Mouse (Mus musculus) left cerebral cortex, adult 6 months (tissue): ENCODE results near the gene Miga2. TPM values are rescaled to one million over a fixed set of nuclear protein-coding genes. Genes with fewer than 3 reads are reported as not detected.

Experiments
- long read RNA-seq, 2 experiments: library from polyadenylated mRNA; unstranded; transcript quantifications; one replicate each; pipeline ENCODE4 v2.0.0; 2019 to 2020
- polyA plus RNA-seq: library from polyadenylated mRNA; unstranded; fragments of <200 nt; fragmentation: Nextera tagmentation; gene quantifications from 2 replicates; pipeline ENCODE4 v1.2.3, GENCODE M21; 2021

Miga2 gene
- 26.9 and 27.7 TPM in 2 replicates for polyA plus RNA-seq
- long read RNA-seq, experiment 1, transcript Miga2-202 (16 exons, 3,586 nt): minor isoform, 18 of 203 reads
- long read RNA-seq, experiment 1, transcript Miga2-208 (11 exons, 2,196 nt): minor isoform, 8 of 203 reads
- long read RNA-seq, experiment 1, transcript Miga2-201 (16 exons, 3,381 nt): major isoform, 104 of 203 reads
- long read RNA-seq, experiment 1, partial matches to known transcripts: 42 of 203 reads
- long read RNA-seq, experiment 1, other reads (novel, unspliced or antisense): 31 of 203 reads
- long read RNA-seq, experiment 2, transcript Miga2-202 (16 exons, 3,586 nt): minor isoform, 6 of 30 reads
- long read RNA-seq, experiment 2, transcript Miga2-201 (16 exons, 3,381 nt): major isoform, 9 of 30 reads
- long read RNA-seq, experiment 2, partial matches to known transcripts: 5 of 30 reads
- long read RNA-seq, experiment 2, other reads (novel, unspliced or antisense): 9 of 30 reads

DNA sequence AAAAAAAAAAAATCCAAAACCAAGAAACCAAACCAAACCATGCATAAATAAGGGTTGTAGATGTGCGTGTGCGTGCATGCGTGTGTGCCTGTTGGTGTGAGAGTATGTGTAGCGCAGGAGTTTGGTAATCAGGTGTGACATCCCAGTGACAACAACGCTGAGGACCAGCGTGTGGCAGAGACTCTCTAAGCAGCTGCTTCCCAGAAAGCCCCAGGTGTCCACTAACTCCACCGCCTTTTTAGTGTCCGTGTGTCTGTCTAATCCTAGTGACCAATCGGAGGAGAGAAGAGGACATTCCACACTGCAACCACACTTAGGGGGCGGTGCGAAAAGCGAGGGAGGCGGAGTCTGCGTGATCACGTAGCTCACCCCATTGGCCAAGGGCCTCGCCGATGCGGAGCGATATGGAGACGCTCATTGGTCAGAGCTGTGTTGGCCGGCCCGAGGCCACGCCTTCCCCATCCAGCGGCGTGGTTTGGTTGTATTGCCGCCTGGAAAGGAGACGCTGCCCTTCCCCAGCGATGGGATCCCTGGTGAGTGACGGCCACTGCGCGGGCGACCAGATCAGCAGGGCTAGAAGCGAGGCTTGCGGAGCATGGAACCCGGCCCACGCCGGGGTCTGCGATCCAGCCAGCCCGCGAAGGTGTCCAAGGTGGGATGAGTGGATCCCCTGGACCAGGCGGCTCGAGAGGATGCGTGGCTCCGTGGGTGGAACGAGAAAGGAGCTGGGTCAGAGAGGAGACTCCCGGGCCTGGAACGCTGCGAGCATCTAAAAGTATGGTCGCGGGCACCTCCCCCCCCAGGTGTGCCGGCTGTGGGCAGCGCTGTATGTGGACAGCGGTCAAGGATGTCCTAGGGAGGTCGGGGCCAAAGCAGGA, at the start of gene Miga2:
Gene Miga2 (plus strand): TSS at position 461 of the 878 bp plus-strand sequence.

DNA sequence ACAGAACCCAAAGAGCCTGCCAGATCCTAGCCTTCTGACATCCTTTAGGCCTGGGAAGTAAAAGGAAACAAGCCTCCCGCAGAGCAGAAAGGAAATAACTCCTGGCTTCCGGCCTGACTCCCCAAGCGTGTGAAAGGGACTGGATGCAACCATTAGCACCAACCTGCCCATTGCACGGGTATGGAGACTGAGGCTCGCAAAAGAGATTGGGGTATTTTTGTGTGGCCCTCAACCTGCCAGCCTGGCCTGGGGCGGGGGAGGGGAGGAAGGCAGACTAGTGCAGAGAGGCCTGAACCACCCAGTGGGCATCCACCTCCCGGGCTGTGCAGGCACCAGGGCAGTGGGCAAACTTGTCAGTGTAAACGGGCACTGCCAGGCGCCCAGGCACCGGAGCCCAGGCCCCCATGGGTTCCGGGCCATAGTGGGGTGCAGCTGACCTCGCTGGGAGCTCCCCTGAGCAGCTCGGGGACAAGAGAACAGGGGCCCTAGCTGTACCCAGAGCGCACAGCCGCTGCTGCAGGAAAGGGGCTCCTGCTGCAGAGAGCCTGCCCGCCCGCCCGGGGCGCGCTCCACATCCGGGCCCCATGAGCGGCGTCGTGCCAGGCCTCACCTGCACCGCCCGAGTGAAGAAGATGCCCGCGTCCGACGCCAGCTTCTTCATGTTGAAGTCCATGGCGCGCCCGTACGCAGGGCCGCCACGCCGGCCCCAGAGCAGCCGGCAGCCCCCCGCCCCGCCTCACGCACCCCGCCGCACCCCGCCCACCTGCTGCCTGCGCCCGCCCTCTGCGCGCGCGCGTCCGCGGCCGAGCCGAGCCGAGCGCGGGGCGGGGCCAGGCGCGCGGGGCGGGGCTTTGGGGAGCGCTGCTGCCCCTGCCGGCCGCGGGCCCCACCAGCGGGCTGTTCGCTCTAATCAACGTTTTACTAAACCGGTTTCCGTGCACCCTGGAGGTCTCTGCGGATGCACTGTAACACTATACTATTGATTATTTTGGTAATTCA, 5.2 kb upstream of the Miga2 start, which contains the start of gene Sh3glb2:
Gene Sh3glb2 (minus strand): TSS at position 805 of the 999 bp plus-strand sequence.

DNA sequence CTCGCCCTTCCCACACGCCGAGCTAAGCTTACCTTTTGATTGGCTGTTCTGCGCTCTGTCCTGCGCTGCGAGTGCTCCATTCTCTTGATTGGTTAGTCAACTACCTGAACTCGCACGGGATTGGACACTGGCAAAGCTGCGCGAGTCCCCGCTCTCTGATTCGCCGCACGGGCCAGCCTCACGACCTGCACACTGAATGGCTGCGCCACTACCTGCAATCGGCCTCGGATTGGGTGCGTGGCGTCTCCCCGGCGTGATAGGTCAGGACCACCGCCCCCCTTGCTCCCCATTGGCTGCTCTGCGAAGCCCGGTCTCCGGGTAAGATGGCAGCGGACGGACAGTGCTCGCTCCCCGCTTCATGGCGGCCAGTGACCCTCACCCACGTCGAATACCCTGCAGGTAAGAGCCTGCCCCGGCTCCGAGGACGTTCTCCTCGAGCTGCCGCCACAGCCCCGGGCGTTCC, 28.1 kb downstream of the Miga2 start, which contains the start of gene Dolpp1:
Gene Dolpp1 (plus strand): TSS at position 141 of the 463 bp plus-strand sequence.

DNA sequence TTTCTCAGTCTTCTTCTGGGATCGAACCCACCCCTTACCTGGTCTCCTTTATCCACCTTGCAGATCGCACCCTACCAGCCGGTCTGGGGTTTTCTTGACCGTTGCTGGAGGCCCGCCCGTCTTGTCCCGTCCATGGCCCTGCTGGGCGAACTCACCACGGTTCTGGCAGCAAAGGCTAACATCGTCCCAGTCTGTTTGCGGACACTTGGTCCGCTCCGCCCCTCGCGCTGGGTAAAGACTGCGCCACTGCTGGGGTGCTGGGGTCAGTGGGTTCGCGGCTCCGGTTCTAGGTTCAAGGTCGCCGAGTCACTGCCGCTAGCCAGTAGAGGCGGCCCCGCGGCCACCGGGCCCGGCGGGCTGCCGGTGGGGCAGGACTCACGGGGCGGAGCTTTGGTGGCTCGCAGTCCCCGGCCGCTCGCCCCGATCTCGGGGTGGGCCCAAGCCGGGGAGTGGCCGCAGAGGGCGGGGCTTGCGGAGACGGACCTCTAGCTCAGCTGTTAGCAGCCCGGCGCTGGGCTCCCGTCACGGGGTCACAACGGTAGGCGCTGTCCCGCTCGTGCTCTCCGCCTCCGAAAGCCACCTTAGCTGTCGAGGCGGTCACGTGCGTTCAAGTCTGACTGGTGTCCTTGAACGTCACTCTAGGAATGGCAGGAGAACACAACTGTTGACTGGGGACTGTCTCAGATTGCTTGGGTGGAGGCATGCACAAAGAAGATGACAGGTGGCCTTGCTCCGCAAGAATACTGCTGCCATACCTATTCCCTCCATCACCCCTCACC, 51.3 kb downstream of the Miga2 start, which contains the start of gene Crat:
Gene Crat (minus strand): TSS at position 657 of the 779 bp plus-strand sequence.

DNA sequence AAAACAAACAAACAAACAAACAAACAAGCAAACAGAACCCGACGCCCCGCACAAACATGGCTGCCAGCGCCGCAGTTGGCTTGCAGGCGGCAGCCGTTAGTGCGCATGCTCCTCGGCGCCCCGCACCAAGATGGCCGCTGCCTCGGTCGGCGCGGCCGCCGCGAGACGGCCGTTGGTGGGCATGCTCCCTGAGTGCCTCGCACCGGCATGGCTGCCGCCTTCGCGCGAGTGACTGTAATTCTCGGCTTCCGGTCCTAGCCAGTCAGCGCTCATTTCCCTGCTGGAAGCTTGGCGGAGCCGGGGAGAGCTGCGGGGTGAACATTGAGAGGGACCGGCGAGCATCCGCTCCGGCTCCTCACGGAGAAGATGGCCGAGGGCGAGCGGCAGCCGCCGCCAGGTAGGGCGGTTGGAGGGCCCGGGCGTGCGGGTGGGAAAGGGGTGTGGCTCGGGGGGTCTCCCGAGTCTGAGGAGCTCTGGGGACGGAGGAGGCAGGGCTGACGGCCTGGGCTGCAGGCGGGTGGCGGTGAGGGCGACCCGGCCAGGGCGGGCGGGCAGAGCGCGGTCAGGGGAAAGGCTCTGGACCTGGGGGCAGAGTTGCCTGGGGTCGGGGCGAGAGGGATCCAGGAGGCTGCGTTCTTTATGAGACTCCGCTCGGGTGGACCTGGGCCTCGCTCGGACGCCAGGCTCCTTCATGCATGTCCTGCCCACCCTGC, 52.1 kb downstream of the Miga2 start, which contains the start of gene Ptpa:
Gene Ptpa (plus strand): TSS at position 104 of the 713 bp plus-strand sequence.

Other genes with a start within 250 kb of the Miga2 start
- 13.9 and 19.7 TPM in 2 replicates for gene Zer1, start 239.6 kb upstream of the Miga2 start, polyA plus RNA-seq
- gene Tbc1d13, start 230.5 kb upstream of the Miga2 start, polyA plus RNA-seq: 18.8 and 21.8 TPM in 2 replicates
- 14.1 and 47.6 TPM in 2 replicates for gene Endog, start 192.7 kb upstream of the Miga2 start, polyA plus RNA-seq
- gene Spout1, start 185.8 kb upstream of the Miga2 start, polyA plus RNA-seq: 27.2 and 33.7 TPM in 2 replicates
- gene Kyat1, start 158.4 kb upstream of the Miga2 start, polyA plus RNA-seq: 6.5 and 7.9 TPM in 2 replicates
- 41.0 and 44.2 TPM in 2 replicates for gene Lrrc8a, start 126.5 kb upstream of the Miga2 start, polyA plus RNA-seq
- 0.04 and 0.09 TPM in 2 replicates for gene Gm28035, start 123.7 kb upstream of the Miga2 start, polyA plus RNA-seq
- 10.2 and 14.2 TPM in 2 replicates for gene Phyhd1, start 98.0 kb upstream of the Miga2 start, polyA plus RNA-seq
- not detected in 2 replicates for gene Gm28038, start 83.2 kb upstream of the Miga2 start, polyA plus RNA-seq
- gene Dolk, start 77.9 kb upstream of the Miga2 start, polyA plus RNA-seq: 26.3 and 30.3 TPM in 2 replicates
- 6.7 and 8.8 TPM in 2 replicates for gene Nup188, start 77.8 kb upstream of the Miga2 start, polyA plus RNA-seq
- gene Sh3glb2, start 4.9 kb upstream of the Miga2 start, polyA plus RNA-seq: 217 and 227 TPM in 2 replicates
- 17.6 and 18.3 TPM in 2 replicates for gene Dolpp1, start 28.0 kb downstream of the Miga2 start, polyA plus RNA-seq
- gene Crat, start 51.6 kb downstream of the Miga2 start, polyA plus RNA-seq: 25.7 and 29.0 TPM in 2 replicates
- 124 and 158 TPM in 2 replicates for gene Ptpa, start 51.8 kb downstream of the Miga2 start, polyA plus RNA-seq
- gene Ier5l, start 110.0 kb downstream of the Miga2 start, polyA plus RNA-seq: 4.1 and 8.4 TPM in 2 replicates
- gene Cstad, start 230.8 kb downstream of the Miga2 start, polyA plus RNA-seq: 5.9 and 9.5 TPM in 2 replicates